Mouse (Mus musculus) monocyte, adult 59 days (primary cell): ENCODE data around the gene Kir3dl1. TPM values are rescaled to one million over a fixed set of nuclear protein-coding genes. Genes with fewer than 3 reads are reported as not detected.

Experiments used
- total RNA-seq, 2 experiments: library from RNA; stranded (reverse); gene quantifications; one replicate each; pipeline ENCODE4 v1.2.4; 2023

The Kir3dl1 gene
- total RNA-seq = not detected

DNA sequence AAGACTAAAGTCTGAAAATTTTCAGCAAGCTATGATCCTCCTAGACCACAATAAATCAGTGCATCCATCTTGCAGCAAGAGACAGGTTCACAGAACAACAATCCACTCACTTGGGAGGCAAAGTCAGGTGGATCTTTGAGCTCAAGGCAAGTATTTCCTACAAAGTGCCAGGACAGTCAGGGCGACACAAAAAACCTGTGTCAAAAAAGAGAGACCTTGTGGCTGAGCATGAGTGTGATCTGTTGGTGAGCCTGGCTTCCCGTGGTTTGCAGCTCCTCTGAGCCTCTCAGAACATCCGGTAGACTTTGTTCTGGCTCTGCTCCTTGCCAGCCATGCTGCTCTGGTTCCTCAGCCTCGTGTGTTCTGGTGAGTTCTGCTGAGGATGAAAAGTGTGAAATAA is at the start of gene Kir3dl1:
Kir3dl1 (plus strand) TSS at position 301 of the 400 bp plus-strand sequence.

DNA sequence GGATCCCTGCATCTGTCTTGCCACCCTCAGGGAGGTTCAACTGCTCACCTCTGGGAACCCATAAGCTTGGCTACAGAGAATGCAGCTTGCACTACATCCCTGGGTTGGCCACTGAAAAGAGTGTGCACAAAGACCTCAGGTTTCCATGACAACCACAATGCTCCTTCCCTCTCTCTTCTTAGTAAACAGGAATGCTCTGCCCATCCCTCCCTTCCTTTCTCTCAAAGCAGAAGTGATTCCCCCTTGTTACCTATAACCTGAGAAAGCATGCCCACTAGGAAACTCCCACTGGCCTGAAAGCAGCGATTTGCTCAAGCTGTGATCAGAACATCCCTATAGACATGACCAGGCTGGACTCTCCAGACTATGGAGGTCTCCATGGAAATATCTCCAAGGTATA is 26.2 kb downstream of the Kir3dl1 start, which contains the start of gene Kir3dl2:
Kir3dl2 (minus strand) TSS at position 101 of the 400 bp plus-strand sequence.

Other genes starting within 250 kb of the Kir3dl1 start
- gene Bex3, start 247.7 kb upstream of the Kir3dl1 start, total RNA-seq = 10 to 100 TPM; 27.5 to 35.5 TPM
- gene Kir3dl2, start 26.1 kb downstream of the Kir3dl1 start, total RNA-seq = not detected
- gene Tceal3, start 72.8 kb downstream of the Kir3dl1 start, total RNA-seq = not detected
- gene Tceal1, start 190.0 kb downstream of the Kir3dl1 start, total RNA-seq = under 1 TPM; 0.18 to 0.39 TPM
- 100 to 1,000 TPM; 105 to 108 TPM for gene Morf4l2, start 225.7 kb downstream of the Kir3dl1 start, total RNA-seq